Comparison of ENCODE assay signal across 21 mouse cellular contexts in genomic region chr19:52606859-52607258, GRCm38 (mm10).
A peak's percentile ranks its signal among the peaks of the same experiment; 100 is the strongest.
DNase-seq lines count a peak whose midpoint lies in the region; ATAC-seq lines count a peak whose summit lies in the region.
"Had no signal": no experiment of that assay in that cellular context is flagged by ENCODE, and none has a peak within 500 bp of the region (broad histone marks: within the 10 kb centered on the region; RNA-seq: fewer than 3 reads in every experiment).

No protein-coding gene starts in this region.

- no peaks in the 10 kb centered on the region for H3K9me3 ChIP-seq in hindbrain, embryonic 12.5 days (replicated peaks)
- no peaks in the 10 kb centered on the region for H3K9me3 ChIP-seq in embryonic facial prominence, embryonic 10.5 days
- H3K9me3 ChIP-seq: embryonic facial prominence, embryonic 12.5 days; forebrain, embryonic 13.5 days; forebrain, embryonic 15.5 days; G1E had no signal

- no peak overlapping the region for H3K27ac ChIP-seq in hindbrain, embryonic 12.5 days
- H3K27ac ChIP-seq in embryonic facial prominence, embryonic 10.5 days (replicated peaks), result no peak overlapping the region
- H3K27ac ChIP-seq: embryonic facial prominence, embryonic 12.5 days; forebrain, embryonic 13.5 days; forebrain, embryonic 15.5 days had no signal

- H3K4me1 ChIP-seq in hindbrain, embryonic 12.5 days, result no peaks in the 10 kb centered on the region
- no peaks in the 10 kb centered on the region for H3K4me1 ChIP-seq in embryonic facial prominence, embryonic 10.5 days
- H3K4me1 ChIP-seq: embryonic facial prominence, embryonic 12.5 days; forebrain, embryonic 13.5 days; forebrain, embryonic 15.5 days had no signal

- no peak overlapping the region for H3K4me2 ChIP-seq in hindbrain, embryonic 12.5 days (replicated peaks)
- H3K4me2 ChIP-seq: embryonic facial prominence, embryonic 12.5 days; forebrain, embryonic 13.5 days; forebrain, embryonic 15.5 days had no signal

- no peaks in the 10 kb centered on the region for H3K36me3 ChIP-seq in hindbrain, embryonic 12.5 days
- H3K36me3 ChIP-seq in embryonic facial prominence, embryonic 10.5 days (replicated peaks), result no peaks in the 10 kb centered on the region
- H3K36me3 ChIP-seq: embryonic facial prominence, embryonic 12.5 days; forebrain, embryonic 15.5 days; G1E had no signal

- no peaks in the 10 kb centered on the region for H3K27me3 ChIP-seq in hindbrain, embryonic 12.5 days
- no peaks in the 10 kb centered on the region for H3K27me3 ChIP-seq in embryonic facial prominence, embryonic 10.5 days (replicated peaks; ENCODE audit: low read depth, poor library complexity, severe bottlenecking)
- H3K27me3 ChIP-seq: embryonic facial prominence, embryonic 12.5 days; forebrain, embryonic 13.5 days; forebrain, embryonic 15.5 days had no signal

- 70% methylated on average over 3 of the region's 3 CpGs for WGBS in hindbrain, embryonic 12.5 days
- 67% methylated on average over 3 of the region's 3 CpGs for WGBS in embryonic facial prominence, embryonic 10.5 days

- DNase-seq in 3T3-L1 (ENCODE audit: low read depth, low spot score) (peak; percentile 25), NIH3T3 (ENCODE audit: low read depth) (peak; percentile 31), ZHBTc4 (ENCODE audit: low read depth, low spot score) (peak; percentile 10)
- no peak for DNase-seq in right cerebral cortex, postnatal 14 days
- no peak for DNase-seq in embryonic facial prominence, embryonic 10.5 days (ENCODE audit: low spot score)
- no peak for DNase-seq in natural killer cell, adult 2 months (ENCODE audit: low spot score in 2 of 2)
- DNase-seq: adrenal gland, postnatal 10 days; adrenal gland, postnatal 25 days; cerebellum, adult 11 months; cerebellum, adult 18-20 months; cerebellum, adult 8-10 months; cerebellum, adult 9-11 months; cerebellum, postnatal 14 days; cerebellum, postnatal 36 days; embryo, embryonic 11 days; forebrain, postnatal 0 days had no signal

- ATAC-seq in hindbrain, embryonic 12.5 days (ENCODE audit: low FRiP score), result no peak
- ATAC-seq: forebrain, embryonic 13.5 days; forebrain, embryonic 15.5 days; forebrain, postnatal 0 days had no signal

- no peak overlapping the region for H3K4me3 ChIP-seq in hindbrain, embryonic 12.5 days
- no peak overlapping the region for H3K4me3 ChIP-seq in embryonic facial prominence, embryonic 10.5 days
- H3K4me3 ChIP-seq: embryonic facial prominence, embryonic 12.5 days; forebrain, embryonic 13.5 days; forebrain, embryonic 15.5 days had no signal

- H3K9ac ChIP-seq in hindbrain, embryonic 12.5 days, result no peak overlapping the region
- H3K9ac ChIP-seq: embryonic facial prominence, embryonic 12.5 days; forebrain, embryonic 13.5 days; forebrain, embryonic 15.5 days; forebrain, postnatal 0 days had no signal

Comparison
In these comparisons a context has a peak if more than half of its experiments do, and no peak if none do; other contexts are left out.
1. DNase-seq: peak in 3T3-L1 (single experiment), NIH3T3 (single experiment) and ZHBTc4 (single experiment); none in right cerebral cortex, postnatal 14 days (single experiment), embryonic facial prominence, embryonic 10.5 days (single experiment) and natural killer cell, adult 2 months (0 of 2).